Mouse (Mus musculus) ES-CJ7 (cell line): ENCODE results near the gene Ppp1r12a.
A peak's percentile ranks its signal among the peaks of the same experiment; 100 is the strongest.

Experiments used
- DNase-seq: peaks from one replicate; pipeline ENCODE4 v3.0.0; 2011; ENCODE audit warnings: low read depth, low spot score

The Ppp1r12a gene

DNA sequence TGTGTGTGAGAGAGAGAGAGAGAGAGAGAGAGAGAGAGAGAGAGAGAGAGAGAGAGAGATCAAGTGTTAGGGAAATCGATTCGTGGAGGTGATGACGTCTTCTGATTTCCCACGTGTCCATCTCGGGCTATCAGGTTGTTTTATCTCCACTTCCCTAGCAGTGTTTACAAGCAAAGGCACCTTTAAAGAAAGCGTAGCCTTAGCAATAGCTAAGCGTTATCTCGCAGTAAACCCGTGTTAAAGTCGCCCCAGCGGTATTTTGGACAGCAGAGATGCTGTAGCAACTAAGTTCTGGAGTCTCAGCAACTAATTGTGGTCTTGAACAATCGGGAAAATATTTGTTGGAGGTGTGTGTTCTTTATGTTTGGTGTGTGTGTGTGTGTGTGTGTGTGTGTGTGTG is 171.6 kb downstream of the Ppp1r12a start:
- peak; percentile 33 for DNase-seq
